Mouse (Mus musculus) inflammation-experienced regulatory T-cells, adult 6 months (primary cell): ENCODE data around the gene Abcc4. TPM values are rescaled to one million over a fixed set of nuclear protein-coding genes. Genes with fewer than 3 reads are reported as not detected.
"Not testable (repeated sequence)": the region's sequence is repeated elsewhere in the genome, so short reads cannot be mapped to it uniquely, and the experiment has no call there.

Experiments
- ATAC-seq: one replicate; pipeline ENCODE4 v1.8.0; 2017
- polyA plus RNA-seq, 3 experiments: library from polyadenylated mRNA; unstranded; fragments of 100-300 nt; shearing (Covaris generic); gene quantifications; one replicate each; pipeline ENCODE4 v1.2.1; 2017

The Abcc4 gene
- polyA plus RNA-seq, 3 experiments from 2014 or later: 7.2 to 9.6 (median 8.2) TPM

DNA sequence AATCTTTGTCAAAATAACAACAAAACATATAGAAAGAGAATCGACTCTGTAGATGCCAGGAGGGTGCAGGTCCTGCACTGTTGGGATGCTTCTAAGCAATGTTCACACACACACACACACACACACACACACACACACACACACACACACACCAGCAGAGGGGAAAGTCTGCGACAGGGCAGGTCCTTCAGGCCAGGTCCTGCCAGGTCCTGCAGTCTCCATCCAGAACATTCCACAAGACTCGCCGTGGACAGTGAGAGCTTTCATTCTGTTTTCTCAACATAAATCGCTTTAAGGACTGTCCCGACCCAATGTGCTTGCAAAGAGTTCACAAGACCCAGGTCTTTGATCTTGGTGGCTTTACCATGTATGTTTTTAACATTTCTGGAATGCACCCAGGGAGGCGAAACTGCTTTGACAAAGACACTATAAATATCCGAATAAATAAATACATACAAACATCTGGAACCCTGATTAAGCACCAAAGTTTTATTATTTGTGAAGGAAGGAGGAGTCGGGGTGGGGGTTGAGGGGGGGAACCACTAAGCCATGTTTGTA is 133.3 kb downstream of the Abcc4 start:
- no peak for ATAC-seq

DNA sequence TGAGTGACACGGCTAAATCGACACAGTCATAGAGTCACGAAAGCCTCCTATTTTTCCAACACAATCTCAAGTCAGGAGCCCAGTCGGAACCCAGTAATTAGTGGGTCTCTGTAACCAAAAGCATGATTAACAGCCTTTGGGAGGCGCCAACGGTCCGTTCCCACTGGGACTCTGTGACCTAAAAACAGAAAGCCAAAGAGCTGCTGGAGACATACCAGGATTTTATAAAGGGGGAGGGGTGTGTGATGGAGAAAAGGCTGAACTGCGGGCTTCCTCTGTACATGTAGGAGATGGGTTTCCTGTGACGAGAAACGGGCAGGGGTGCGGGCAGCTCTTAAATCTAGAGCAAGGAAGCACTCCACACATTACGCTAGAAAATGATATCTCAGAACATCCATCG is 136.4 kb downstream of the Abcc4 start:
- ATAC-seq: no peak

DNA sequence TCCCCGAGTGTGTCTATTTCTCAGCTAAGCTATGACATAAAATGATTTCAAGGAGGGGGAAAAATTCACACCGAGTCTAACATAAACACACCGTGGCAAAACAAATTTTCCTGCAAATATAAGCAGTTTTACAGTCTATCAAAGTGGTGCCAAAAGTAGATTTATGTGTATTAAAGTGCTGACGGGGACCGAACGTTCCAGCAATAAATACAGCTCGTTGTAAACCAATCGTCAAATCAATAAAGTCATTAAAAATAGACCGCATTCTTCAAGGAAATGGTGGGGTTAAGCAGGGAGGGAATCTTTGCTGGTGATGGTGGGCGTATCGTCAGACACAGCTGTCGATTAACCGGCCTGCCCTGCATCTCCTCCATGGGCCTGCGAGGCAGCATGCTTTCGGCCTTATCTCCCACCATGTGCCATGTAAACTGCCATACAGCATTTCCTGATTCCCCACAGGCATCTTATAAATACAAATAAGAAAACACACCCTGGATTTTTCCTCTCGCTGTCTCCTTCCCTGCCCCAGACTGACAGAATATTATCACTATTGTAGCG is 137.8 kb downstream of the Abcc4 start:
- no peak for ATAC-seq

DNA sequence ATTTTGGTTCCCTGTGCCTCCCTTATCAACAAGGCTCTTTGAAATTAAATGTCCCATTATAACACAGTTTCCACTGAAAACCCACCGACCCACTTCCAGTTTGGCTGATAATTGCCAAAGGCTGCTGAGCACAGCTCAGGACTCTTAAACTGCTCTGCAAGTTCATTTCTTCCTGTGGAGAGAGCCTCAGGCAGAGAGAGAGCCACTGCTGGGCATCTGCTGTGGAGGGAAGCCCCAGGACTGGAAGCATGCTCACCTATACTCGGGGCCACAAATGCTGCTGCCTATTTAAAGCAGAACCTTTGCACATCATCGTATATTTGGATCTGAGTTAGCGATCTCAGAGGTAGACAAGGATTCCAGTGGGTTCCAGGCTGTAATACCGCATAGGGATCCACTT is 139.2 kb downstream of the Abcc4 start:
- no peak for ATAC-seq

DNA sequence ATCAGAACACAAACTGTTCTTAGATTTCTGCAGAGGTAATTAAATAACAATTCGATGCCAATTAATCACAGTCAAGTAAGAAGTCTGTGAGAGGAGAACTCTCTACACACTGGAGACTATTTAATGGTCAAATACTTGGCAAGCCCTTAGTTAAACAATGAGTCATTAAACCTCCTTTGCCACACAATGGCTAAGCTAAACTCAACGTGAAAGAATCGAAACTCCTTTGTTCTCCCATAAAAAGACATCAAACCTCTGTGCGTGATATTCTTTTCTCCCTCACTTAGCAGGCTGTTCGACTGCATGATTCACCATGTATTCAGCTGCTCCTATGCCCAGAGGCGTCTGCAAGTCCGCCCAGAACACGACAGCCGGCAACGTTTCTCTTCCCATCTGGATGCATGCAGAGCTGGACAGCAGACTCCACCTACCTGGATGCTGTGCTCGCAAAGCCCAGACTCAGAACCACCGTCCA is 139.8 kb downstream of the Abcc4 start:
- ATAC-seq: no peak

DNA sequence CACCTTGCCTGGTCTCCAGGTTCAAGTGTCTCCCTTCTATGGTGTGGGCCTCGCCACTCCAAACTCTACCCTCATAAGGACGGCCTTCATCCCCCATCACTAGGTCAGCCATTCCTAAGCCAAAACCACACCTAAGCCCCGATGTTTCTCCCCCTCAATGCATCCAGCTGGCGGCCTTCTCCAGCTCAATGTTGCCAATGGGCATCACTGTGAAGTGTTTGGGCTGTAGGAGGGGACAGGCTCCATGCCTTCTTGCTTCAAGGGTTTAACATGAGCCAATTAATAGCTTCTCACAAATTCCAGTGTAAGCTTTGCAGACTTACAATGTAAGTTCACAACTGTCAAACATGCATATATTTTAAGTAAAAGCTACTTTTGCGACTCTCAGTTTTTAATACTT is 140.3 kb downstream of the Abcc4 start:
- no peak for ATAC-seq

DNA sequence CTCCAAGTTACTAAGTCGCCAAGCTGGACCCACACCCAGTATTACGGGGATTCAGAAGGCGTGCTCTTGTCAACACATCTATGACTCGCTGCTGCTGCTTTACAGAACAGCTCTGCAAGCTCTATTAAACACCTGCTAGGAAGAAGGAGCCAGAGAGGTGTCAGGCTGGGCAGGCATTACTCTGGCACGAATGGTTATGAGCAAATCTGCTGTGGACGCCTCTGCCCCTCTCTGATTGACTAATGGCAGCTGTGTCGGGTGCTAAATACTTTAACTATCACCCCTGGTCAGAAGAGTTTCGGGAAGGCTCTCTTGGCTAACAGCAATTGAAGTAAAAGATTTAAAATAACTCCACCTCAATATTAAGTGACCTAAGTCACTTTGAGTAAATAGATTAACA is 142.4 kb downstream of the Abcc4 start:
- no peak for ATAC-seq

DNA sequence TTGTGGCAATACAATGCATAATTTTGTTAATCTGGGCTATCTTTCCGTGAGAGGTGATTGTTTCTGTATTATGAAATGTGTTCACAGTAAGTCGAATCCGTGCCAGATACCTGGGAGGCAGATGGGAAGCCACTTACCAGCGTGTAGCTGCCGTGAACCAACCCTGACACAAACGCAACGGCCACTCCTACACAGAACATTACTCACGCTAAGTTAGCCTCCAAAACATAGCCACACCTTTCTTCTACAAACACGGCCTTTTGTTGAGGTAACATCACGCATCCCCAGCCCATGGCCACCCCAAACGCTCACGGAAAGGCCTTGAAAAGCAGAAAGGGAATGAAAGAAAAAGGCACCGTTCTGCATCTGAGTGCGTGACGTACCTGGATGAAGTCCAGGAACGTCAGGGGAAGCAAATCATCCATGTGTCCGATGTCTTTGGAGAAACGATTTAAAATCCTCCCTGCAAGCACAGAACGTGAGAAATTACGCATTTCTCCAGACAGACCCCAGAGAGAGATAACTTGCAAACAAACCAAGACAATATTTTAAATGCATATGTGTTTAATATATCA is 153.0 kb downstream of the Abcc4 start:
- ATAC-seq: no peak

DNA sequence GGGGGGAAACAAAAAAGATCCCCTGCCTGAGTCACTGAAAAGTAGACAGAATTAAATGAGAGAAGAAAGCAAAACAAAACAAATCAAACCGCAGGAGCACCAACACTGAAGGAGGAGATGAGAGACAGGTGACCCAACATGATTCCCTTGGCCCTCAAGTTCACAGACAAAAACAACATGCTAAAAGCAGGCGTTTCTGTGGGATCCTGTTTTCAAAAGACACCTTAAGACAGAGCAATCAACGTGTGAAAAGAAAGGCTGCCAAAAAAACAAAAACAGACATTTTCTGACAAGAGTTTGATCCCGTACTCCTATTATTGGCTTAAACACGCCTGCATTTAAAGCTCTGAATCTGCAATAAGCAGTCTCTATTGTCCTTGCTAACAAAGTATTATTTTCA is 153.6 kb downstream of the Abcc4 start:
- no peak for ATAC-seq

DNA sequence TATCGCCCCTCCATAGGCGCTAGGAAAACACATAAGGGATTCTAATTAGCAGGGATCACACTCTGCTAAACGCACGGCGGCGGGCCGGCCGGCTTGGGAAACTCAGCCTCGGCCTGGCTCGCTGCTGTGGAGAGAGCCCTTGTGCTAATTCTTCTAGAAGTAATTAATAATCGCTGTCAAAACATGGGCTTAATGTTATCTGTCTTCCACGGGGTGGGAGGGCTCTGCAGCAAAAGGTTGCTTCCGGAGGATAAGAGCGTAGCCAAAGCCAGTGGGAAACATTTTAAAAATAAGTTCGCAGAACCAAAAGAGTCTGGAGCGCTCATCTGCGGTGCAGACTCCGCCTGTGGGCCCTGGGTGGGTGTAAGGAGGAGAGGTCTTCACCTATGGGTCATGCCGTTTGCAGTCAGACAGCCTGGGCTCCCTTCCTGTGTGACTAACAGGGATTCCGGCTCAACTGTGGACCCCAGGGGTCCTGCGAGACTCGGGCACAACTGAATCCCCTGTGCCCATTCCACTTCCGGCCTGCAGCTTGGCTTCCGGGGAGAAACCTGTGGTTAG is 154.2 kb downstream of the Abcc4 start:
- no peak for ATAC-seq

DNA sequence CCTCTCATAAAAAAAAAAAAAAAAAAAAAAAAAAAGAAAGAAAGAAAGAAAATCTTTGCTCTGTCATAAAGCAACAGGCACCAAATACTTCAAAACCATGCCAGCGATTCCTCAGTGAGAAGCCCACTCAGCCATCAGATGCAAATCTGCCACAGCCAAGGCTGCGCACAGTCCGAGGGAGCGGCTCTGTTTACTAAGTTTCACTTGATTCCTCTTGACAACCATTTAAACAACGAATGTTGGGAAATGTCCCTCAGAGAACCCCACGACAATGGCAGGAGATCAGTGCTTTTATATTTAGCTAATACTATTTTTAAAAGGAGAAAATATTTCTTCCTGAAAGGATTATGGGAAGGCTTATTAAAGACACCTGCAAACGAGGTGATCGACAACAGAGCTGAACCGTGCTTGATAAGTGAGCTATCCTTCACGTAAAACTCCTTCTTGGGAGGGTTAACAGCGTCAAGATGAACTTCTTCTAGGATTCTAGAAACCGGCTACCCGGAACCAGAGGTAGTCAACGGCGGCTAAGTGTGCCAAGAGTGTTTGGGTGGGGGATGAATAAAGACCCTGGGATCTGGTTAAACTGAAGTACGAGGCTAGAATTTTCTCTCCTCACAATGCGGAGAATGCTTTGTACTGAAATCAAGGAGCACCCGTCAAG is 154.8 kb downstream of the Abcc4 start:
- ATAC-seq: no peak

DNA sequence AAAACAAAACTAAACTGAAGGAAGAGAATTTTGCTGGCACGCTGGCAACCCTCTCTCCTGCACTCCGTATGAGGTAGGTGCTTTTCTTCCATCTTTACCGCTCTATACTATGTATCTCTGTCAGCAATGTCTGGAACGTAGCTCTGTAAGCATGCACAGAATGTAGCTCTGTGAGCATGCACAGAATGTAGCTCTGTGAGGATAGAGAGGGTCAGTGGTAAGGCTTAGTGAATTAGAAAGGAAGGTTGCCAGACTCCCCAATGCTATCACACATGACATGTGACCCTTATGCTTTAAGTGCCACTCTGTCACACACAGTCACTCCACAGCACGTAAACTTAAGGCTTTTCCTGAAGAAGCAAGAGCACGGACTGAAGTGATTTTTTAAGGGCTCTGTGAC is 161.5 kb downstream of the Abcc4 start:
- ATAC-seq: no peak

DNA sequence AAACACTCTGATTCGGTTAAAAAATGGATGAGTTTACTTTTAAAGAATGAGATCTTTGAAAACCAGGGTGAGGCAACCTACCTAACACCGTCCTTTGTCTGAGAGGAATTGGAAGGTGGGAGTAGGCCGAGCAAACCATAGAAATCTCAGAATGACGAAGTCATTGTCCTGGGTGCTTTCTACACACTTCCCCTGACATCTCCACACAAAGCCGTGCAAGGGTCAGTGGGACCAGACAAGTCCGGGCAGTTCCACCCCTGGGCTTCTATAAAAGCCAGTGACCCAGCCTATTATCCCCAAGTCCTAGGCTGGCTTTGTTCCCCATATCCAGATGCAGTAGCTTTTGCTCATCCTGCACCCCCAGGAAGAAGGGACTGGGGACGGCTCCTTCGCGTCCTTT is 163.1 kb downstream of the Abcc4 start:
- no peak for ATAC-seq

DNA sequence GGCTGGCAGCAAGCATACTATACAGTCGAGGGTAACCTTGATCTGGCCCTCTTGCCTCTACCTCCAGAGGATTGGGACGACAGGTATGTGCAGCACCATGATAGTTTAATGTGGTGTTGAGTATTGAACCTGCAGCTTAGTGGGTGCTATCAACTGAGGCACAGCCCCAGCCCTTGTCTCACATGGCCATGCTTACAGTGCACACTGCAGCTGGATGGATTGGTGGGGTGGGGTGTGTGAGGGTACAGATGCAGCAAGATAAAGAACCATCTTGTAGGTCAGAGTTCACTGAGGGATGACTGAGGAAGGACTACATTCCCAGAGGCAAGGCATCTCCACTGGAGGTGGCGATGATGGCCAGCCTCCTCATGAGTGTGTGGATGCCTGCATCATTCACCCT is 174.5 kb downstream of the Abcc4 start:
- no peak for ATAC-seq

DNA sequence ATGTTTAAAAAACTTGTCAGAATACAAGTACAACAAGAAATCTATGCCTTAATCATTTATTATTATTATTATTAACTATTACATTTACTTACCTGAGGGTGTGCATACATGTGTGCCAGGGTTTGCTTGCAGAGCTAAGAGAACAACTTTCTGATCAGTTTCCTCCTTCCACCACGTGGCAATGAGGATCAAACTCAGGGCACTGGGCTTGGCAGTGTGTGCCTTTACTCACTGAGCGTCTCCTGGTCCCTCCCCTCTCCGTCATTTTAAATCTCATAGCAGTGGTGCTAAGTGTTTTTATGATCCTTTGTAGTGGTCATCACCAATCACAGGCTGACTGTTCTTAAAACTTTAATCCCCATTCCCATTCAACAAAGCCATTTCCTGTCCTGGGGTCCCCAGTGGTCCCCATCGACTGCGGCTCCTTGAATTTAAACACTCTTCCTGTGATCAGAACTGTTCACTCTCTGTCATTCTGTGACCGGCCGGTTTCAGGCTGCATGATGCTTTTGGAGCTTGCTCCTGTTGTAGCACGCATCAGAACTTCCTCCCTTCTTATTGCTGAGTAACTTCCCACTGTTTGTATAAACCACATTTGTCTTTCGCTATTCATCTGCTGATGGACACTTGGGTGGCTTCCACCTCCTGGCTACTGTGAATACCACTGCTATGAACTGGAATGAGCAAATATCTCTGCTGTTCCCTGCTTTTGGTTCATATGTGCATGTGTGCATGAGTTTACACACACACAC is 191.6 kb downstream of the Abcc4 start:
- no peak for ATAC-seq

DNA sequence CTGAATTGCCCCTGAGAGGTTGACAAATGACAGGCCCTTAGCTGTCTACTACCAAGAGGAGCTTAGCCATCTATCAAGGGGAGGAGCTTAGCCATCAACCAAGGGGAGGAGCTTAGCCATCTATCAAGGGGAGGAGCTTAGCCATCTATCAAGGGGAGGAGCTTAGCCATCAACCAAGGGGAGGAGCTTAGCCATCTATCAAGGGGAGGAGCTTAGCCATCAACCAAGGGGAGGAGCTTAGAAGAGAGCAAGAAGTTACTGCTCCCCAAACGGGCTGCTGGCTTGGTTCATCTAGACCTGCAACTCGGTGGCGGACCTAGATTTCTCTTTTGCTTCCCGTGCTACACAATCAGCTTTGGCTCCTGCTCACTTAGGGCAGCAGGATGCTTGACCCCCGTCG is 194.3 kb downstream of the Abcc4 start:
- not testable (repeated sequence) for ATAC-seq

DNA sequence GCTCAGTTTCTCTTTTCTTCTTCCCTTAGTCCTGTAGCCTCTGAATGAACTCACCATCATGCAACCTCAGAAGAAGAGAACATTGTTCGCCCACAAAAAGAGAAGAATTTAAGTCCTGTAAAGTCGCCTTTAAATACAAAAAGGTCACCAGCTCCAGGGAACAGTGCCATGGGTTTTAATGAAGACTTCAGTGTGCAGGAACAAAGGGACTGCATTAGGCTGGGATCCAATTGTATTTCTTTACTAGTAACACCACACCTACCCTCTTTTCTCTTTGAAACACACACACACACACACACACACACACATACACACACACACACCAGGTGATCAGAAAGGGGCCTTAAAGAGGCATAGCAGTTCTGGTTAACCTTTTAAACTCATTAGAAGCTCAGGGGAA is 195.2 kb downstream of the Abcc4 start:
- no peak for ATAC-seq

DNA sequence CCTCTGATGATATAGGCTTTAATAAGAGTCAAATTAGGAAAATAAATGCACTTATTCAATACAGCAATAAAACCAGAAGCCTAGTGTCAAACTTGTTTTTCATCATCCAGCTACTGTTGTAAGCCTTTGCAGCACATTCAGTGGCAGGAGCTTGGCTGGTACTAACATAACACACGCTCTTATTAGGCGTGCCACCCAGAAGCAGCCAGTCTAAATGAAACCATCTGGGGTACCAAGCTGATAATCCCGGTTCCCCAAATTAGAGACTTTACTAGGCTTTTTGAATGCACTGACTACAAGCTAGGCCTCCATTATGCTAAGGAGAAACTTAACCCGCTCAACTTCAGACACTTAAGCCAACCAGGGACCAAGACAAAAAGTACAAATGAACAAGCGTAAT is 195.8 kb downstream of the Abcc4 start:
- no peak for ATAC-seq

DNA sequence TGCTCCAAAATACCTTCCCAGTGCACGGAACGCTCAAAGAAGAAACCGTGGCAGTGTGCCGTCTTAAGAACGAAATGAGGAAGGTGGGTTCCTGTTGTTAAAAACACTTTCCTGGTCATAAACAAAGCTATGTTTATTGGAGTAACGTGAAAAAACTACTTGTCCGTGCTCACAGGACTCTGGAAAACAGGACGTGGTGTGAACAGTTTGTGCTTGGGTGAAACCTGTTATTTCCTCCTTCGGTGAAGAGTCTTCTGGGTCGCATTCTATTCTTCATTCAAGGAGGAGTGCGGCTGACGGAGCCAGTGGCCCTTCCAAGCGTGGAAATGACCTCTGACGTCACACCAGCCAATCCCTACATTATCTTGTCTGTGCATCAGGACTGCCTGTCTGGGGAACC is 198.2 kb downstream of the Abcc4 start:
- ATAC-seq: no peak

DNA sequence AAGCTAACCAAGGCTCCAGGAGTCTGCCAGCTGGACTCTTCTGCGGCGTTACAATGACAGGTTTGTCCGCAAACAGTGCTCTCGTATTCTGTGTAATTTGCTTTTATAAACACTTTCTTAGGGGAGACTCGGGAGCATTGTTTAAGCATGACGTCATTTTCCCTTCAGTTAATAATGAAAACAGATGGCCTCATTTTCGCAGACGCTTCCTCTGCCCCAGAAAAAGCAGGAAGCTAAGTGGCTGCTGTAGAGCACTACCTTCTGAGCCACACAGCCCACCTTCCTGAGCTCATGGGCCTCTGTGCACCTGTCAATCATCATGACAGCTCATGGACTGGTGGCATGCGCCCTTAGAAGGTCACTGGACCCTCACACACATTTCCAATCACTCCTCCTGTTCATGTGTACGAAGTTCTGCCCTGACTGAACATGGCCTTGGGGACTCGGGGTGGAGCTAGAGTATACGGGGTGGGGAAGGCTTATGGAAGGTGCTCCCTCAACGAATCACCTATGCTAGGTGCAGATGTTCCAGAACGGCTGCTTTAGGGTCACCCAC is 199.3 kb downstream of the Abcc4 start:
- no peak for ATAC-seq

DNA sequence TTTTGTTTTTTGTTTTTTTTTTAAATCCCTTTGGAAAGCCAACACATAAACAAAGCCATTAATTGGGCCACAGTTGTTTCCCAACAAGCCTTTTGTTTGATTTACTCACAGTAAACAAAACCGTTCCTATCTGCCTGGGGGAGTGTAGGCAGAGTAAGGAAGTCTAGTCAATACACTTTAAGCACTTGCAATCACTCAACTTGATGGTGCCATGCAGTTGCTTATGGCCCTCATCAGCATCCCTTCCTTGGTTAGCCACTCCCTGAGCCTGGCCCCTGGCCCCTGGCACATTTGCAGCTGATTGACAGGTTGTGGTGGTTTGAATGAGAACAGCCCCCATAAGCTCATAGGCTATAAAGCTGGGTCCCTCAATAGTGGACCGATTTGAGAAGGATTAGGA is 209.3 kb downstream of the Abcc4 start:
- no peak for ATAC-seq

DNA sequence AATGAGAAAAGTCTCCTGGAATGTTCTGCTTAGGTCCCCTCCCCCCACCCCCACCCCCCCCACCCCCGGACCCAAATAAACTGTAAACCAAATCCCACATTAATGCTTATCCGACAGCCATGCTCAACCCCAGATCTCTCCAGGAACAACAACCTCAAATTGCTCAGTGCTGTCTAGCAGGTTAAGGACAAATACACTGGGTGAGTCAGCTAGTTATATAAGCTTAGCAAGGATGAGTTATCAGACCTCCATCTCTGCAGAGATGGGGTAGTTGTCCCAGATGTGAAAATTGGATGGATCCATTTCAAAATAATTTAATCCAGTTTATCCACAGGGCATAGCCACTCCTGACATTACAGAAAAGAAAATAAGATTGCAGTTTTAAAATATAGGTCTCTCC is 210.6 kb downstream of the Abcc4 start:
- ATAC-seq: no peak

DNA sequence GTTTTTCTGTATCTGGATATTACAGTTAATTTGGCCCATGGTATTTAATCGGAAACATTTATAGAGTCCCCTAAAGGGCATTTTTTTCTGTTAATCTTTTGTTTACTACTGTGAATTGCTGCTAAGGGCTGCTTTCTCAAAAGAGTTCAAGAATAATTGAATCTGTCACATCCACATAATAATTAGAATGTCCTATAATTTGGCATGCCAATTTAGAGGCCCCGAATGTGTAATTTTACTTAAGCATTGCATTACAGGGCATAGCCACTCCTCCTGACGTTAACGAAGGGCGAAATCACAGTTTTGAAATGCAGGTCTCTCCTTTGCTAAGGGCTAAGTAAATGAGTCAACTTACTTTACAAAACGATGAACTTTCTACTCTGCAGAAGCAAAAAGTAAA is 214.3 kb downstream of the Abcc4 start:
- ATAC-seq: no peak
